Mouse (Mus musculus): Measurements from ENCODE around the gene Erbin. TPM values are rescaled to one million over a fixed set of nuclear protein-coding genes. Genes with fewer than 3 reads are reported as not detected.

The Erbin gene
- total and polyA plus RNA-seq, 2 experiments, result 4.8 to 57.2 TPM

- H3K27ac ChIP-seq (replicated peaks; ENCODE audit: insufficient read depth, low read depth, low read length), result no peak overlapping the region
- no peaks in the 10 kb centered on the region for H3K27me3 ChIP-seq (ENCODE audit: control insufficient read depth, insufficient read depth, low read length)
- H3K4me3 ChIP-seq (ENCODE audit: insufficient read depth, low read depth, low read length), result no peak overlapping the region
- WGBS, result 82% methylated on average over 1 of the region's 1 CpGs
- peaks cover 18% of the 10 kb centered on the region; the same call in 1 of the 2 replicates for H3K79me2 ChIP-seq (ENCODE audit: control insufficient read depth, insufficient read depth, low read length)
- DNase-seq (ENCODE audit: extremely low read depth, low read depth, low spot score), result no peak
- H3K36me3 ChIP-seq (ENCODE audit: control insufficient read depth, insufficient read depth, low read length), result no peaks in the 10 kb centered on the region
- H3K4me1 ChIP-seq (ENCODE audit: control insufficient read depth, insufficient read depth, low read length), result no peaks in the 10 kb centered on the region
- H3K9ac ChIP-seq (ENCODE audit: low read depth, low read length), result no peak overlapping the region
- TF ChIP-seq CTCF (IDR thresholded peaks at IDR 0.05; ENCODE audit: low read depth, low read length), result no peak
- TF ChIP-seq POLR2A (IDR thresholded peaks at IDR 0.05; ENCODE audit: extremely low read depth, insufficient read depth, low read length), result no peak
Measured at GRCm38 (mm10) chr13:103900015-103900414, 20.3 kb downstream of the Erbin start.

DNA sequence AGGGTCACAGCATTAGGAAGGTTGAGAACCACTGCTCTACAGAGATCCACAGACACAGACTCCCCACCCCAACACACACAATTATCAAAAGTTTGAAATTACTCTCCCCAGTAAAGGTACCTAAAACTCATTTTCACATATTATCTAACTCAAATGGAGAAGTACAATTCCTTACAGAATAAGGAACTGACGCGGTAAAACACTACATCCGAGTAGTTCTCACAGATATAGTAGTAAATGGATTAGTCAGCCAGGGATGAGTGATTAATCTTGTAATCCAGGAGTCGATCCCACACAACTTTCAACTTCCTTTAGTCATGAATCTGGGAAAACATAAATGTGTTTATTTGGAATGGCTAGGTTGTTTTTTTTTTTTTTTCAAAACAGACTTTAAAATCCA lies 22.7 kb downstream of the Erbin start:
- Histone ChIP-seq H3K36me3 (ENCODE audit: control insufficient read depth, insufficient read depth, low read length) (no peaks in the 10 kb centered on the region), H3K27ac (replicated peaks; ENCODE audit: insufficient read depth, low read depth, low read length) (no peak overlapping the region), H3K4me1 (ENCODE audit: control insufficient read depth, insufficient read depth, low read length) (no peaks in the 10 kb centered on the region), H3K9ac (ENCODE audit: low read depth, low read length) (no peak overlapping the region), H3K4me3 (ENCODE audit: insufficient read depth, low read depth, low read length) (no peak overlapping the region), H3K27me3 (ENCODE audit: control insufficient read depth, insufficient read depth, low read length) (no peaks in the 10 kb centered on the region), H3K79me2 (ENCODE audit: control insufficient read depth, insufficient read depth, low read length) (peaks cover 25% of the 10 kb centered on the region)
- no peak for DNase-seq (ENCODE audit: extremely low read depth, low read depth, low spot score)
- TF ChIP-seq CTCF (IDR thresholded peaks at IDR 0.05; ENCODE audit: low read depth, low read length), result no peak
- no peak for TF ChIP-seq POLR2A (IDR thresholded peaks at IDR 0.05; ENCODE audit: extremely low read depth, insufficient read depth, low read length)
- WGBS, result 85% methylated on average over 4 of the region's 4 CpGs

- no peak overlapping the region for H3K4me3 ChIP-seq (ENCODE audit: insufficient read depth, low read depth, low read length)
- H3K9ac ChIP-seq (ENCODE audit: low read depth, low read length), result no peak overlapping the region
- no peaks in the 10 kb centered on the region for H3K27me3 ChIP-seq (ENCODE audit: control insufficient read depth, insufficient read depth, low read length)
- TF ChIP-seq POLR2A (IDR thresholded peaks at IDR 0.05; ENCODE audit: extremely low read depth, insufficient read depth, low read length) (no peak), CTCF (IDR thresholded peaks at IDR 0.05; ENCODE audit: low read depth, low read length) (no peak)
- H3K27ac ChIP-seq (replicated peaks; ENCODE audit: insufficient read depth, low read depth, low read length), result no peak overlapping the region
- H3K36me3 ChIP-seq (ENCODE audit: control insufficient read depth, insufficient read depth, low read length), result no peaks in the 10 kb centered on the region
- H3K79me2 ChIP-seq (ENCODE audit: control insufficient read depth, insufficient read depth, low read length), result peaks cover 34% of the 10 kb centered on the region
- 94% methylated on average over 5 of the region's 5 CpGs for WGBS
- no peaks in the 10 kb centered on the region; the same call in 1 of the 2 replicates for H3K4me1 ChIP-seq (ENCODE audit: control insufficient read depth, insufficient read depth, low read length)
- DNase-seq (ENCODE audit: extremely low read depth, low read depth, low spot score), result no peak
Measured at GRCm38 (mm10) chr13:103893065-103893464, 27.2 kb downstream of the Erbin start.

- TF ChIP-seq CTCF (IDR thresholded peaks at IDR 0.05; ENCODE audit: low read depth, low read length) (no peak), POLR2A (IDR thresholded peaks at IDR 0.05; ENCODE audit: extremely low read depth, insufficient read depth, low read length) (no peak)
- 69% methylated on average over 3 of the region's 3 CpGs for WGBS
- H3K79me2 ChIP-seq (ENCODE audit: control insufficient read depth, insufficient read depth, low read length), result peaks cover 26% of the 10 kb centered on the region
- H3K9ac ChIP-seq (ENCODE audit: low read depth, low read length), result no peak overlapping the region
- no peak overlapping the region for H3K27ac ChIP-seq (replicated peaks; ENCODE audit: insufficient read depth, low read depth, low read length)
- H3K4me3 ChIP-seq (ENCODE audit: insufficient read depth, low read depth, low read length), result no peak overlapping the region
- no peaks in the 10 kb centered on the region; the same call in 1 of the 2 replicates for H3K4me1 ChIP-seq (ENCODE audit: control insufficient read depth, insufficient read depth, low read length)
- no peaks in the 10 kb centered on the region for H3K27me3 ChIP-seq (ENCODE audit: control insufficient read depth, insufficient read depth, low read length)
- no peak for DNase-seq (ENCODE audit: extremely low read depth, low read depth, low spot score)
- peaks cover 6% of the 10 kb centered on the region for H3K36me3 ChIP-seq (ENCODE audit: control insufficient read depth, insufficient read depth, low read length)
Measured at GRCm38 (mm10) chr13:103890038-103890437, 30.3 kb downstream of the Erbin start.

- 89% methylated on average over 3 of the region's 3 CpGs for WGBS
- no peaks in the 10 kb centered on the region; the same call in 1 of the 2 replicates for H3K4me1 ChIP-seq (ENCODE audit: control insufficient read depth, insufficient read depth, low read length)
- peaks cover 9% of the 10 kb centered on the region for H3K36me3 ChIP-seq (ENCODE audit: control insufficient read depth, insufficient read depth, low read length)
- peaks cover 19% of the 10 kb centered on the region for H3K79me2 ChIP-seq (ENCODE audit: control insufficient read depth, insufficient read depth, low read length)
- DNase-seq (ENCODE audit: extremely low read depth, low read depth, low spot score), result no peak
- no peak overlapping the region for H3K27ac ChIP-seq (replicated peaks; ENCODE audit: insufficient read depth, low read depth, low read length)
- TF ChIP-seq CTCF (IDR thresholded peaks at IDR 0.05; ENCODE audit: low read depth, low read length) (no peak), POLR2A (IDR thresholded peaks at IDR 0.05; ENCODE audit: extremely low read depth, insufficient read depth, low read length) (no peak)
- no peak overlapping the region for H3K4me3 ChIP-seq (ENCODE audit: insufficient read depth, low read depth, low read length)
- no peaks in the 10 kb centered on the region for H3K27me3 ChIP-seq (ENCODE audit: control insufficient read depth, insufficient read depth, low read length)
- no peak overlapping the region for H3K9ac ChIP-seq (ENCODE audit: low read depth, low read length)
Measured at GRCm38 (mm10) chr13:103886503-103886902, 33.8 kb downstream of the Erbin start.

DNA sequence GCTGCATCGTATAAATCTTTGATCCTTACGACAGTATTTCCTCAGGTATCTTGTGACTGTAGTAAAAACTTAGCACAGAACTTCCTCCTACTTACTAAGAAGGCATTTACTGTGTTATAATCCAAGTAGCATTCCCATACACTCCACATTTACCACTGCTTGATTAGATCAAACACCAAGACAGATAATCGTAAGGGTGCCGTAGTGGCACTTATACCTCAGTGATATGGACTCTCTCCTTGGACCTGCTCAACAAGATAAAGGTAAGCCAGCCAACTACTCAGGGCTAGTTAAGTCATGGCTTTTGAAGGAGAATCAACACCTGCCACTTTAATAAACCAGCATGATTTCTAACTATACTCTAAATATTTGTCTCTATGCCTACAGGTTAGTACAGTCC lies 39.1 kb downstream of the Erbin start:
- Histone ChIP-seq H3K4me3 (ENCODE audit: insufficient read depth, low read depth, low read length) (no peak overlapping the region), H3K36me3 (ENCODE audit: control insufficient read depth, insufficient read depth, low read length) (peaks cover 11% of the 10 kb centered on the region), H3K27me3 (ENCODE audit: control insufficient read depth, insufficient read depth, low read length) (no peaks in the 10 kb centered on the region), H3K9ac (ENCODE audit: low read depth, low read length) (no peak overlapping the region), H3K27ac (replicated peaks; ENCODE audit: insufficient read depth, low read depth, low read length) (no peak overlapping the region), H3K79me2 (ENCODE audit: control insufficient read depth, insufficient read depth, low read length) (peaks cover 9% of the 10 kb centered on the region; the same call in 1 of the 2 replicates), H3K4me1 (ENCODE audit: control insufficient read depth, insufficient read depth, low read length) (no peaks in the 10 kb centered on the region)
- 96% methylated on average over 4 of the region's 4 CpGs for WGBS
- DNase-seq (ENCODE audit: extremely low read depth, low read depth, low spot score), result no peak
- TF ChIP-seq CTCF (IDR thresholded peaks at IDR 0.05; ENCODE audit: low read depth, low read length) (no peak), POLR2A (IDR thresholded peaks at IDR 0.05; ENCODE audit: extremely low read depth, insufficient read depth, low read length) (no peak)

Data from liver, adult 2 months (tissue).